9 mouse cellular contexts compared by ENCODE assay signal in the genomic region with DNA sequence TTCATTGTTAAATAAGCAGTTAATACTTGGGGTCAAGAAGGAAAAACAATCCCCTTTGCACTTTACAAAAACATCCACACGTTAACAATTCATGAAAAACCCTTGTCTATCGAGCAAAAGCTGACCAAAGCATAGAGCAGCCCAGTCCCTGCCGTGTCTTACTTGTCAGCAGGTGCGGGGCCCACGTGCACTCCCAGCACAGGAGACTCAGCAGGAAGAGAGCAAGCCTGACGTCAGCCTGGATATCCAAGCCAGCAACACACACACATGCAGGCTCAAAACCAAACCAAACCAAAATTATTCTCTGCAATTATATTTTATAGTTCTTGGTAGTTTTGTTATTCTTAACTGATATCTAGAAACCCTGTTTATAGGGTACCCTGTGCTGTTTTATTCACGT. TPM values are rescaled to one million over a fixed set of nuclear protein-coding genes. Genes with fewer than 3 reads are reported as not detected.
A peak's percentile ranks its signal among the peaks of the same experiment; 100 is the strongest.
DNase-seq lines count a peak whose midpoint lies in the region; ATAC-seq and TF ChIP-seq lines count a peak whose summit lies in the region.
"Had no signal": no experiment of that assay in that cellular context is flagged by ENCODE, and none has a peak within 500 bp of the region (broad histone marks: within the 10 kb centered on the region; RNA-seq: fewer than 3 reads in every experiment).

No protein-coding gene starts in this region.

- peaks cover 35% of the 10 kb centered on the region for H3K79me2 ChIP-seq in CH12.LX (replicated peaks; ENCODE audit: control insufficient read depth, extremely low read depth, insufficient read depth, poor library complexity, severe bottlenecking)

- H3K9me3 ChIP-seq in CH12.LX (replicated peaks; ENCODE audit: low read length): no peaks in the 10 kb centered on the region
- no peaks in the 10 kb centered on the region for H3K9me3 ChIP-seq in liver, embryonic 13.5 days (replicated peaks)
- no peaks in the 10 kb centered on the region for H3K9me3 ChIP-seq in hindbrain, embryonic 13.5 days

- in situ Hi-C loops in CH12.LX (cut with MboI; ENCODE audit: low pct_ligation_motif_present, low pct_unique_long_range_greater_than_20kb, low sequenced_read_pairs): no loop called here

- TF ChIP-seq RAD21 in CH12.LX (IDR thresholded peaks at IDR 0.05; ENCODE audit: low read depth, low read length): no peak

- peak; percentile 57 for DNase-seq in gastrocnemius, adult 18-20 months (ENCODE audit: low spot score)
- no peak for DNase-seq in gastrocnemius, postnatal 4 days (ENCODE audit: low spot score in 2 of 2)
- peak; percentile 48 for DNase-seq in CH12.LX (ENCODE audit: extremely low read depth)
- DNase-seq in gastrocnemius, adult 8-10 months (ENCODE audit: low spot score in 2 of 2): peak; percentile 17 to 54
- DNase-seq in liver, embryonic 13.5 days: no peak
- DNase-seq in retina, postnatal 1 day: no peak
- DNase-seq in urinary bladder, postnatal 36 days (ENCODE audit: low spot score in 2 of 2): no peak

- no peak for TF ChIP-seq EP300 in CH12.LX (IDR thresholded peaks at IDR 0.05; ENCODE audit: low read length)

- 40% methylated on average over 7 of the region's 7 CpGs for WGBS in liver, embryonic 13.5 days (ENCODE audit: insufficient replicate concordance)
- WGBS in hindbrain, embryonic 13.5 days: 58% methylated on average over 7 of the region's 7 CpGs

- peaks cover 21 to 55% of the 10 kb centered on the region in 2 experiments for H3K36me3 ChIP-seq in CH12.LX (replicated peaks in 1 of 2; ENCODE audit: control insufficient read depth in 1 of 2, insufficient read depth in 1 of 2, low read length in 1 of 2)
- H3K36me3 ChIP-seq in liver, embryonic 13.5 days: peaks cover 31% of the 10 kb centered on the region
- H3K36me3 ChIP-seq in hindbrain, embryonic 13.5 days: peaks cover 22% of the 10 kb centered on the region

- no peak overlapping the region for H3K9ac ChIP-seq in CH12.LX (ENCODE audit: insufficient read depth, low read depth)
- H3K9ac ChIP-seq in liver, embryonic 13.5 days: no peak overlapping the region
- H3K9ac ChIP-seq in hindbrain, embryonic 13.5 days: no peak overlapping the region

- 0 out of 2 replicates have a peak, but pooled peaks have one; percentile 42 for ATAC-seq in liver, embryonic 13.5 days (ENCODE audit: low read depth)
- no peak for ATAC-seq in hindbrain, embryonic 13.5 days (ENCODE audit: low FRiP score)

- H3K4me2 ChIP-seq in CH12.LX (ENCODE audit: insufficient read depth, low read depth, poor library complexity, severe bottlenecking): no peak overlapping the region
- H3K4me2 ChIP-seq in liver, embryonic 13.5 days: no peak overlapping the region
- no peak overlapping the region for H3K4me2 ChIP-seq in hindbrain, embryonic 13.5 days

- no peak overlapping the region for H3K27ac ChIP-seq in CH12.LX (ENCODE audit: insufficient read depth, low read depth)
- H3K27ac ChIP-seq in liver, embryonic 13.5 days: no peak overlapping the region
- no peak overlapping the region for H3K27ac ChIP-seq in hindbrain, embryonic 13.5 days

- TF ChIP-seq CTCF in CH12.LX (conservative IDR thresholded peaks at IDR 0.05 in 1 of 2, IDR thresholded peaks at IDR 0.05 in 1 of 2; ENCODE audit: low read depth in 2 of 2, low read length in 2 of 2): no peak

- H3K4me1 ChIP-seq in CH12.LX (ENCODE audit: control insufficient read depth in 1 of 2, insufficient read depth in 2 of 2): peaks cover 13 to 75% of the 10 kb centered on the region in 2 experiments
- H3K4me1 ChIP-seq in liver, embryonic 13.5 days (replicated peaks): peaks cover 38% of the 10 kb centered on the region
- H3K4me1 ChIP-seq in hindbrain, embryonic 13.5 days (replicated peaks): peaks cover 4% of the 10 kb centered on the region; the same call in 1 of the 2 replicates

- H3K27me3 ChIP-seq in CH12.LX (replicated peaks): no peaks in the 10 kb centered on the region
- no peaks in the 10 kb centered on the region for H3K27me3 ChIP-seq in liver, embryonic 13.5 days
- no peaks in the 10 kb centered on the region for H3K27me3 ChIP-seq in hindbrain, embryonic 13.5 days

- dilution Hi-C loops in CH12.LX (cut with MboI; ENCODE audit: extremely low pct_ligation_motif_present, extremely low pct_unique_long_range_greater_than_20kb, low sequenced_read_pairs): no loop called here

- no peak overlapping the region for H3K4me3 ChIP-seq in CH12.LX (replicated peaks in 1 of 3; ENCODE audit: low read depth in 2 of 3, low read length in 2 of 3, poor library complexity in 1 of 3)
- no peak overlapping the region for H3K4me3 ChIP-seq in liver, embryonic 13.5 days (replicated peaks)
- no peak overlapping the region for H3K4me3 ChIP-seq in hindbrain, embryonic 13.5 days
- H3K4me3 ChIP-seq: myocyte had no signal

- no peak for TF ChIP-seq POLR2A in CH12.LX (IDR thresholded peaks at IDR 0.05; ENCODE audit: low read depth, low read length)

TF ChIP-seq in CH12.LX, 34 proteins besides CTCF, POLR2A, EP300 and RAD21:
- TF ChIP-seq ZKSCAN1 (IDR thresholded peaks at IDR 0.05; ENCODE audit: borderline replicate concordance, low read depth, low read length) (no peak), SIN3A (IDR thresholded peaks at IDR 0.05; ENCODE audit: low read length) (no peak), NRF1 (IDR thresholded peaks at IDR 0.05; ENCODE audit: low read depth, low read length) (no peak), UBTF (IDR thresholded peaks at IDR 0.05; ENCODE audit: low read depth, low read length) (no peak), MXI1 (IDR thresholded peaks at IDR 0.05; ENCODE audit: low read depth, low read length) (peak; percentile 43; the same call in 1 of the 2 replicates), BHLHE40 (IDR thresholded peaks at IDR 0.05; ENCODE audit: low read depth, low read length) (peak; percentile 81), RCOR1 (conservative IDR thresholded peaks at IDR 0.05; ENCODE audit: low read depth, low read length) (no peak), ETS1 (conservative IDR thresholded peaks at IDR 0.05; ENCODE audit: low read depth, low read length) (0 out of 2 replicates have a peak, but pooled peaks have one; percentile 21)
TF ChIP-seq in CH12.LX: peak in this region for 3.

RNA-seq across cellular contexts. Expression of a gene that starts 13.6 kb away (rescaled TPM):
- total RNA-seq in gastrocnemius, adult 18-20 months (2021): 100 to 1,000 TPM; 172 to 179 TPM
- 100 to 1,000 TPM; 115 to 138 TPM for total RNA-seq in gastrocnemius, postnatal 4 days (2021)
- total RNA-seq in CH12.LX (2012; rRNA removed) (65.4 and 83.5 TPM in 2 replicates), CH12.LX (2014; rRNA removed) (124 and 146 TPM in 2 replicates)
- polyA plus RNA-seq in CH12.LX (2012; ENCODE audit: insufficient read length, low read depth): 113 and 117 TPM in 2 replicates
- total RNA-seq in gastrocnemius, adult 8-10 months (2022): 100 to 1,000 TPM; 153 to 195 (median 169) TPM
- polyA plus RNA-seq in liver, embryonic 13.5 days (2015; fragmentation: Nextera tagmentation; extraction: Ambion mirVana): 101 and 125 TPM in 2 replicates
- 69.9 and 77.9 TPM in 2 replicates for polyA plus RNA-seq in hindbrain, embryonic 13.5 days (2015; fragmentation: Nextera tagmentation; extraction: Ambion mirVana)

Comparison
In these comparisons a context has a peak if more than half of its experiments do, and no peak if none do; other contexts are left out.
1. DNase-seq: peak in gastrocnemius, adult 18-20 months (single experiment), CH12.LX (single experiment) and gastrocnemius, adult 8-10 months (2 of 2); none in gastrocnemius, postnatal 4 days (0 of 2), liver, embryonic 13.5 days (single experiment), retina, postnatal 1 day (single experiment) and urinary bladder, postnatal 36 days (0 of 2).